Mouse (Mus musculus) ES-Bruce4 (cell line): ENCODE measurements at regions not wholly inside any gene's neighbourhood (a gene's known extent, or its start where the extent isn't known, plus 50 kb on each side); places are given as distances from the start of the nearest gene placed in this dataset.

Experiments used
- H3K27ac ChIP-seq: 2 replicates; pipeline ENCODE4 v1.5.1; 2012; ENCODE audit warnings: low read length, inconsistent platforms; ENCODE audit not compliant: insufficient read depth
- H3K27me3 ChIP-seq: 2 replicates; pipeline ENCODE4 v1.6.1; 2012; ENCODE audit warnings: mild to moderate bottlenecking, low read length, inconsistent platforms; ENCODE audit not compliant: control insufficient read depth, poor library complexity, insufficient read depth, severe bottlenecking
- H3K36me3 ChIP-seq: 2 replicates; pipeline ENCODE4 v1.6.1; 2012; ENCODE audit warnings: inconsistent platforms, mild to moderate bottlenecking, low read length, moderate library complexity; ENCODE audit not compliant: control insufficient read depth, poor library complexity, insufficient read depth, severe bottlenecking
- H3K4me1 ChIP-seq: one replicate; pipeline ENCODE4 v1.8.1; 2011; ENCODE audit warnings: low read length; ENCODE audit not compliant: control insufficient read depth, insufficient read depth
- H3K4me3 ChIP-seq: 2 replicates; pipeline ENCODE4 v1.5.1; 2011; ENCODE audit warnings: low read depth, mild to moderate bottlenecking, low read length
- H3K9ac ChIP-seq: 2 replicates; pipeline ENCODE4 v1.6.1; 2012; ENCODE audit warnings: low read depth, mild to moderate bottlenecking, inconsistent platforms; ENCODE audit not compliant: poor library complexity, severe bottlenecking
- H3K9me3 ChIP-seq: replicated peaks from 2 replicates; pipeline ENCODE4 v1.6.1; 2012; ENCODE audit warnings: mild to moderate bottlenecking, low read length, inconsistent platforms; ENCODE audit not compliant: control insufficient read depth, poor library complexity, insufficient read depth, severe bottlenecking
- CTCF ChIP-seq: IDR thresholded peaks from one replicate; pipeline ENCODE4 v1.8.1; 2011; ENCODE audit warnings: low read depth, low read length
- EP300 ChIP-seq: IDR thresholded peaks from 2 replicates; pipeline ENCODE4 v1.6.1; 2011; ENCODE audit warnings: low read depth, low read length; ENCODE audit not compliant: insufficient read depth
- POLR2A ChIP-seq: IDR thresholded peaks from one replicate; pipeline ENCODE4 v1.8.1; 2011; ENCODE audit warnings: low read length; ENCODE audit not compliant: insufficient read depth

DNA sequence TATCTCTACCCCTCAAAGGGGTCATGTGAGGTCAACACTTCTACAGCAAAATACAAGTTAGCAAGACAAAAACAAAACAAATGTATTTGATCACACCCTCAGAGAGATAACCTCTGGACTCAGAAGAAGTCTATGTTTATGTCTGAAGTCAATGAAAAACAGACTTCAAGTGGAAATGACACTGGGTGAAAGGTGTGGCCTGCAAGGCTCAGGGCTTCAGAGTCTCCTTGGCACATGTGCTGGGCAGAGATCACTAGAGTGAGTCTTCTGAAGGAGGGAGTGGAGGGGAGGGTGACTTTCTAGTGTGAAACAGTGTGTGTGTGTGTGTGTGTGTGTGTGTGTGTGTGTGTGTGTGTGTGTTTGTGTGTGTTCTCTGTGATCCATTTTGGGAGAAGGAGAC lies 68.2 kb downstream of the Il12a start:
- H3K4me3 ChIP-seq: no peak overlapping the region
- no peaks in the 10 kb centered on the region for H3K36me3 ChIP-seq
- H3K27me3 ChIP-seq: no peaks in the 10 kb centered on the region
- peaks cover 11% of the 10 kb centered on the region for H3K4me1 ChIP-seq
- peak overlapping the region; percentile 49; the same call in 1 of the 2 replicates for H3K27ac ChIP-seq
- TF ChIP-seq CTCF: no peak
- no peak for TF ChIP-seq POLR2A
- TF ChIP-seq EP300: no peak
- H3K9me3 ChIP-seq: peaks cover 7% of the 10 kb centered on the region; the same call in 1 of the 2 replicates
- no peak overlapping the region for H3K9ac ChIP-seq

DNA sequence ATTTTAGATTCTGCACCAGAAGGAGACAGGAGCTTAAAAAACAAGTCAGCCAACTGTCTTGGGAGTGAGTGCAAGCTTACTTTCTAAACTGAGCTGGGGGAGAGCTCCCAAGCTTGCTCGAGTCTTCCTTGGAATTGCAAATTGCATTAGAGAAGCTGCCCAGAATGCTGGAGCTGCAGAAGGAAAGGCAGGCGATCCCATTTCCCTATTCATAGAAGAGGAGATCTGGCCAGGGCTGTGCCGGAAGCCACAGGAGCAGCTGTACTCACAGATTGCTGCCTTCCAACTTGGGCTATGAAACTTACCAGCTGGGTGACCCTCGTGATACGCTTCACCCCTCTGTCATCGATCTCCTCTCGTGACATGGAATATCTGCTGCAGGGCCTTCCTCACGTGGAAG lies 68.9 kb downstream of the Il12a start:
- no peak overlapping the region for H3K9ac ChIP-seq
- H3K27me3 ChIP-seq: no peaks in the 10 kb centered on the region
- H3K27ac ChIP-seq: no peak overlapping the region
- H3K4me1 ChIP-seq: peaks cover 11% of the 10 kb centered on the region
- TF ChIP-seq CTCF (no peak), EP300 (peak; percentile 58; the same call in 1 of the 2 replicates)
- no peak overlapping the region for H3K4me3 ChIP-seq
- H3K9me3 ChIP-seq: peaks cover 7% of the 10 kb centered on the region; the same call in 1 of the 2 replicates
- no peaks in the 10 kb centered on the region for H3K36me3 ChIP-seq

DNA sequence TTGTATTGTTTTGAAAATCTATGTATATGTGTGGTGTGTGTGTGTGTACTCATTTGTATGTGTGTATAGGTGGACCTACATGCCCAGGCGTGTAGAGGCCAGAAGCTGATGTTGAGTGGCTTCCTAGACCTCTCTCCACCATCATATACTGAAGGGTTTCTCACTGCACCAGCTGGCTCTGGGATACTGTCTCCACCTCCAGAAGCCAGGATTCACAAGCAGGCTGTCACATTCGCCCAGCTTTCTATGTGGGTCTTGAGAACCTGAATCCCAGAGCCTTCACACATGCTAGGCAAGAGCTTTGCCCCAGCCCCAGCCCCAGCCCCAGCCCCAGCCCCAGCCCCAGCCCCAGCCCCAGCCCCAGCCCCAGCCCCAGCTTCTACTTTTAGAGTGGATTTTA lies 70.4 kb downstream of the Il12a start:
- Histone ChIP-seq H3K27ac (no peak overlapping the region), H3K9ac (no peak overlapping the region), H3K4me3 (no peak overlapping the region), H3K27me3 (no peaks in the 10 kb centered on the region), H3K4me1 (peaks cover 11% of the 10 kb centered on the region), H3K36me3 (no peaks in the 10 kb centered on the region), H3K9me3 (peaks cover 3% of the 10 kb centered on the region; the same call in 1 of the 2 replicates)
- TF ChIP-seq CTCF: no peak
- no peak for TF ChIP-seq EP300
- TF ChIP-seq POLR2A: no peak

DNA sequence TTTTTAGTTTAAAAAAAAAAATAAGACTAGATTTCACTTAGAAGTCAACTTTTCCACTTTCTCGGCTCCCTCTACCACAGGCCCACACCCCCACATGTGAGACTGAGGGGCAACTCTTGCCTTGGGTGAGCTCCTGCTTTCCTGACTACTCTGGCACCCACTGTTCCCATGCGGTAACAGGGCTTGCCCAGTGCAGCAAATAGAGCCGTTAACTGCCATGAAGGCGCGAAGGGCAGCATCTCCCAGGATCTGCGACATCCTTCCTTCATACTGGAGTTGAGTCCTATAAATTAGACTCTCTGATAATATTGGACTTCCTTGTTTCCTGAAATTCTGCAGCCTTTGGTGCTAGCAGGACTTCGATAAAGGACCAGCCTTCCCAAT lies 70.8 kb downstream of the Il12a start:
- TF ChIP-seq POLR2A (no peak), CTCF (no peak), EP300 (no peak)
- peaks cover 2% of the 10 kb centered on the region; the same call in 1 of the 2 replicates for H3K9me3 ChIP-seq
- H3K27ac ChIP-seq: no peak overlapping the region

DNA sequence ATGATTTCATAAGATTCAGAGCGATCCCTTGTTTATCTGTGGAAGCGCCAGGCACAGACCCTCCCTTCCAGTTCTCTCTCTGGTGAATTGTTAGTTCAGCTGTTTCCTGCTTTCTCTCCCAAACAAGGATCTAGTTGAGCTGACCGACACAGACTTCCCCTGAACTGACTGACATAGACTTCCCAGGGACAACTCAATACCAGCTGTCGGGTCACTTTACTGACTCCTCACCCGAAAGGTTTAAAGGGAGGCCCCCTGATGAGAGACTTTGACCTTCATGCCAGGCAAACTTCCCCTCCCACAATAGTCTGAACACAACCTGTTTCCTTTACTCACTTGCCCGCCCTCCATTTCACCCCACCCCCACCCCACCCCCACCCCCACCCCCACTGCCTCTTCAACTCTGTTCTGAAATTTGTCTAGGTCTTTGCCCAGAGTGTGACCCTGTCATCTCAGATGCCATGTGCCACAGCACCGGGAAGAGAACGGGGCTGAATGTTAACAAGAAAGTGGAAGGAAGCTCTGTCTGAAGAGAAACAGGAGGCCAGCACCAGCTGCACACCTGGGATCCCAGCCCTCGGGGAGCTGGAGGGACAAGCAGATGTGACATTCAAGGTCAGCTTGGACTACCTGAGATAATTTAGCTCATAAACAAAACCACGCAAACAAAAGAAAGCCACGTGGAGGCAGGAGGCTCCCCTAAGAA lies 71.3 kb downstream of the Il12a start:
- Histone ChIP-seq H3K4me1 (peaks cover 11% of the 10 kb centered on the region), H3K27me3 (no peaks in the 10 kb centered on the region), H3K27ac (no peak overlapping the region), H3K36me3 (no peaks in the 10 kb centered on the region), H3K9ac (no peak overlapping the region), H3K9me3 (no peaks in the 10 kb centered on the region), H3K4me3 (no peak overlapping the region)
- no peak for TF ChIP-seq EP300
- TF ChIP-seq CTCF: no peak
- no peak for TF ChIP-seq POLR2A

More for the DNA sequence above, 70.8 kb downstream of the Il12a start:
- Histone ChIP-seq H3K27me3 (no peaks in the 10 kb centered on the region), H3K9ac (no peak overlapping the region), H3K4me1 (peaks cover 11% of the 10 kb centered on the region), H3K4me3 (no peak overlapping the region), H3K36me3 (no peaks in the 10 kb centered on the region)

DNA sequence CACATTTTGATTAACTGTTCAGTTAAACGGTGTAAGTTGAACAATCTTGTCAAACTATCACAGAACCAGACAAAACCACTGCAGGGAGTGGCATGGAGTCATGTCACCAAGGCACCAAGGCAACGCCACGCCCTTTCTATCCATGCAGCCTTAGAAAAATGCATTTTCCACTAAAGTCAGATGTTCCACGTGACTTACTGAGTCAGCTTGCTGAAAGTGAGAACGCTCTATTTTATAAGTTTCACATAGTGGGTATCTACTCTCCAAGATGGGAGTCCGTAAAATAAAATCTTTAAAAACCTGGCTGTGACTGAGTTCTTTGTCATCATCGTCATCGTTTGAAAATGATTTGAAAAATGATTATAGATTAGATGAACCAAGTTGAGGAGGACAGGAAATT lies 72.5 kb downstream of the Il12a start:
- TF ChIP-seq CTCF (no peak), EP300 (no peak), POLR2A (no peak)
- no peak overlapping the region for H3K27ac ChIP-seq
- no peak overlapping the region for H3K9ac ChIP-seq
- H3K27me3 ChIP-seq: no peaks in the 10 kb centered on the region
- H3K4me3 ChIP-seq: no peak overlapping the region
- peaks cover 11% of the 10 kb centered on the region for H3K4me1 ChIP-seq
- H3K9me3 ChIP-seq: no peaks in the 10 kb centered on the region
- H3K36me3 ChIP-seq: no peaks in the 10 kb centered on the region
